Mouse (Mus musculus) gastrocnemius, postnatal 14 days (tissue): Measurements from ENCODE around the gene Pde4c. TPM values are rescaled to one million over a fixed set of nuclear protein-coding genes. Genes with fewer than 3 reads are reported as not detected.
A peak's percentile ranks its signal among the peaks of the same experiment; 100 is the strongest.

Experiments used
- DNase-seq: peaks from one replicate; pipeline ENCODE4 v3.0.0; 2021; ENCODE audit warnings: mixed read lengths
- intact Hi-C: fragments of 180-260 bp; cut with DNase I; formaldehyde crosslinking; loops from one replicate; pipeline ENCODE4 v1.15.1; 2025; ENCODE audit warnings: low total_unique reads
- total RNA-seq, 2 experiments: library from RNA; stranded (reverse); gene quantifications; 2 replicates each; pipeline ENCODE4 v1.2.3; 2021

Pde4c gene
- total RNA-seq, 2 experiments from 2014 or later = 2.9 to 3.4 TPM

DNA sequence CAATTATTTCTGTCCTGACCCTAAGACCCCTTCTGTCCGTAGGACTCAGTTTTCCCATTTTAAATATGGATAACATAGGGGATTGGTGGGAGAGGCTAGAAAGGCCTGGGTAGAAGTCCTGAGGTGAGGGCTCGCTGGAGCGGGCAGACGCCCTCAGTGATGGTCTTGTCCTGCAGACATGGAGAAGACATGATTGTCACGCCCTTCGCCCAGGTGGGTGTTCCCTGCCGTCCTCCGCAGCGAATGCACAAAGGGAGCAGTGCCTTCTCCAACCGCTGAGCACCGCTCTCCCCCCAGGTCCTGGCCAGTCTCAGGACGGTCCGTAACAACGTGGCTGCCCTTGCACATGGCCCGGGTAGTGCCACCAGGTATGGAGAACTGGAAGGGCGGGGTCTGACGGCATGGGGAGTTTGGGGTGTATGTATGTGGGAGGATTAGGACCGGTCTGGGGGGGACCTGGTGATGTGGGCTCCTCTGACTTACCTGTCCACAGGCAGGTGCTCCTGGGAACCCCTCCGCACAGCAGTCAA, 22.2 kb downstream of the Pde4c start:
- DNase-seq = no peak
- intact Hi-C loops = loop anchor here (5.0 kb wide), 1 partner anchor 33 kb away; no protein-coding TSS in a partner anchor

DNA sequence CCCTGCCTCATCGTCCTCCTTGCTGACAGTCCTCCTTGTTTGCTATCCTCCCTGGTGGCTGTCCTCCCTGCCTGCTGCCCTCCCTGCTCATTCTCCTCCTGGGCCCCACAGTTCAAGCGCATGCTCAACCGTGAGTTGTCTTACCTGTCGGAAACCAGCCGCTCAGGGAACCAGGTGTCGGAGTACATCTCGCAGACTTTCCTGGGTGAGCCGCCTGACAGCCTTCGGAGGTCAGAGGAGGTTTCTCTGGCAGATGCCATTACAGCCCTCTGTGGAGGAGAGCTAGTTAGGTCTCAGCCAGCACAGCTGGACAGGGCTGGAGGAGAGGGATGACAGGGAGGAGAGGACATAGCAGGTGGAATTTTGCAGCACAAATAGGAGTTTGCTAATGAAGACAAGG, 23.2 kb downstream of the Pde4c start:
- no peak for DNase-seq
- intact Hi-C loops = loop anchor here (5.0 kb wide), 1 partner anchor 34 kb away; no protein-coding TSS in a partner anchor

DNA sequence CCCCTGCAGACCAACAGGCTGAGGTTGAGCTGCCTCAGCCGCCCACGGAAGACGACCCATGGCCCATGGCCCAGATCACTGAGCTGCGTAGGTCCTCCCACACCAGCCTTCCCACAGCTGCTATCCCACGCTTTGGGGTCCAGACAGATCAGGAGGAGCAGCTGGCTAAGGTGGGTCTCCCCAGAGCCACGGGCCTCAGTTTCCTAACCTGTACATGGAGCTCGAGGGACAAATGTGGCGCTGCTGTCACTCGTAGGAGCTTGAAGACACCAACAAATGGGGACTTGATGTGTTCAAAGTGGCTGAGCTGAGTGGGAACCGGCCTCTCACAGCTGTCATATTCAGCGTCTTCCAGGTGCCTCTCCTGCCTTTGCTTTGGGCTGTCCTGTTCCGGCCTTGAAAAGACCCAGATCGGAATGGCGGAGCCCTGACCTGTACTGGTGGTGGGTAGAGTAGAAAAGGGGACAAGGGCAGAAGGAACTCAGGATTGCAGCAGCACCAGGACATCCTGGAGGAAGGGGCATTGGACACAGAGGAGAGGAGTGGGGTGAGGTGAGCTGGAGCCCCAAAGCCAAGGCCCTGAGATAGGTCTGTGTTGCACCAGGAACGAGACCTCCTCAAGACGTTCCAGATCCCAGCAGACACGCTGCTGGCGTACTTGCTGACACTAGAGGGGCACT, 23.8 kb downstream of the Pde4c start:
- intact Hi-C loops = loop anchor here (5.0 kb wide), 1 partner anchor 35 kb away; no protein-coding TSS in a partner anchor
- DNase-seq = no peak

DNA sequence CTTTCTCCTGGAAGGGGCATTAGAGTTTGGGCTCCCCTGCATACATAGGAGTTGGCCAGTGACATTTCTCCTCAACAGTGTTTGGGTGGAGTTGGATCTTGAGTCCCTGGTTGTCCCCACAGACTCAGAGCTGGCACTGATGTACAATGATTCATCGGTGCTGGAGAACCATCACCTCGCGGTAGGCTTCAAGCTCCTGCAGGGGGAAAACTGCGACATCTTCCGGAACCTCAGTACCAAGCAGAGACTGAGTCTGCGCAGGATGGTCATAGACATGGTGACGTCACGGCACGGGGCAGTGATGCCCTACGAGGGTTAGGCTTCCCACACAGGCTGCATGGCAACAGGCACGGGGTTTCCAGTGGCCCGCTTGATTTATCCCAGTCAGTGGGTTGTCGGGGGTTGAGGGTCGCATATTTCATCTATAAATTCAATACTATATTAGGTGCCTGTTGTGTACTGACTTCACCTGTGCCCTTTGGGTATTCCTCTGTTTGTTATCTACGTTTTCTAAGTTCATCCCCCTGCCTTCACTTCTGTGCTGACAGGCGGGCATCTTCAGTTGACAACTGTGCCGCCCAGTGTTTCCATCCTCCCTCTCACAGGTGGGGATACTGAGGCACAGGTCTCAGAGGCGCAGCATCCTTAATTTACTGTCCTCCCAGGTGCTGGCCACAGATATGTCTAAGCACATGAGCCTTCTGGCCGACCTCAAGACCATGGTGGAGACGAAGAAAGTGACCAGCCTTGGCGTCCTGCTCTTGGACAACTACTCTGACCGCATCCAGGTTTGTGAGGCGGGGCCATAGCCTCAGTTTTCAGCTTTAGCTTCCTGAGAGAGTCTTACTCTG, 25.0 kb downstream of the Pde4c start:
- no peak for DNase-seq
- intact Hi-C loops = loop anchor here (5.0 kb wide), 1 partner anchor 36 kb away; no protein-coding TSS in a partner anchor

DNA sequence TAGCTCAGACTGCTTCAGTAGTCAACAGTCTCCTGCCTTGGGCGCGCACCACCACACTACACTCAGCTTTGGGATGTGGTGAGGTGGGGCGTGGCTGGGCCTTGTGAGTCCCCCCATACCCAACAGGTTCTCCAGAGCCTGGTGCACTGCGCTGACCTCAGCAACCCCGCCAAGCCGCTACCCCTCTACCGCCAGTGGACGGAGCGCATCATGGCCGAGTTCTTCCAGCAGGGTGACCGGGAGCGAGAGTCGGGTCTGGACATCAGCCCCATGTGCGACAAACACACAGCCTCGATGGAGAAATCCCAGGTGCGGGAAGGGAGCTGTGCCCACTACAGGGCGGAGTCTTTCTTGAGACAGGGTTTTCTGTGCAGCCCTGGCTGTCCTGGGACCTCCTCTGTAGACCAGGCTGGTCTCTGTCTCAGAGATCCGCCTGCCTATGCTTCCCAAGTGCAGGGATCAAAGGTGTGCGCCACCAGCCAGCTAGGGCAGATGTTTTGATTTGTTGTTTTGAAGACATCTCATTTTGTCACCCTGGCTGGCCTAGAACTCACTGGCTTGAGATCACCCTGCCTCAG, 25.7 kb downstream of the Pde4c start:
- no peak for DNase-seq
- intact Hi-C loops = loop anchor here (5.0 kb wide), 1 partner anchor 37 kb away; no protein-coding TSS in a partner anchor

DNA sequence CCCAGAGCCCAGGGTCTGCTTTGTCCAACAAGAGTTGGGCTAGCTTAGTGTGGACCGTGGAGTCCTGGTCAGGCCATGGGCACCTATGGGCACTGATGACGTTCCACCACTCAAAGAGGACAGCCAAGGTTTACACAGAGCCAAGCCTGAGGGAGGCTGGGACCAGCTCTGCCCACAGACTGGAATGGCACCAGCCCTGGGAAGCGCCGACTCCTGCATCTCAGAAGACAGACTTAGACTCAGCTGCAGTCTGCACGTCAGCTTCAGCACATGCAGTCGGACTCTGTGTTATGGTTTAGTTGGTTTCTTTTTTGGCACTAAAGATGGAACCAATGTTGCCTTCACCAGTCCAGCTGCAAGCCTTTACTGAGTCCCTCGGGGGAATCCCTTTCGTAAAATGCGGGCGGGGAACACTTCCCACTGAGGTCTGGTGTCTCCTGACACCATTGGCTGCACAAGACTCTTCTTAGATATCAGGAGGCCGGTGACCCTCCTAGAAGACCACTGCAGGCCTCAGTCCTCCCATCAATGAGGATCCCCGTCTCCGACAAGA, 26.7 kb downstream of the Pde4c start:
- DNase-seq = no peak
- intact Hi-C loops = no loop called here

DNA sequence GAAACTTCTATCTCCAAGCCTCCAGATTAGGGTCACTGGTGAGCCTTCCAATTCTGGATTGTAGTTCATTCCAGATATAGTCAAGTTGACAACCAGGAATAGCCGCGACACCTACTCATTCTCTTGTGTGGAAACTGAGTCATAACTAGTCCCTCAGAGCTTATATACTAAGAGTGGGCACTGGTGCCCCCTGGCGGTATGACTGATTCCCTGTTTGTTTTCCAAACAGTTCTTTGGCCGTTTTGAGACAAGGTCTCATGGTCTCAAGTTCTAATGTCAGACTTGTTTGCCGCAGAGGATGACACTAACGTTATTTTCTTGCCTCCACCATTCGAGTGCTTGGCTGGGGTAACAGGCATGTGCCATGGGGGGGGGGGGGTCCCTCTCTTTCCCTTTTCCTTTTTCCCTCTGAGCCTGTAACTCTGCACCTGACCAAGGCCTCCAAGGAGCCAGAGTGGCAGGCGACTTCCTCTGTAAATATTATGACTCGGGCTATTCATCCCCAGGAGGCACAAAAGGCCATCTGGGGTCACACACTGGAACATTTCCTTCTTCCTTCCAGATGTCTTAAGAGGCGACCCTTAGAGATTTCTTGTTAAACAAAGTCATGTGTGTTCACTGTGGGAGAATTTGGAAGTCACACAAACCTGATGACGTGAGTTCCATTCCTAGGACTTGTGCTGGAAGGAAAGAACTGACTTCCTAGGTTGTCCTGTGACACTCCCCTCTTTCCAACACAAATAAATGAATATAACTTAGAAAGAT, 28.7 kb downstream of the Pde4c start:
- peak; percentile 69 for DNase-seq
- intact Hi-C loops = no loop called here

DNA sequence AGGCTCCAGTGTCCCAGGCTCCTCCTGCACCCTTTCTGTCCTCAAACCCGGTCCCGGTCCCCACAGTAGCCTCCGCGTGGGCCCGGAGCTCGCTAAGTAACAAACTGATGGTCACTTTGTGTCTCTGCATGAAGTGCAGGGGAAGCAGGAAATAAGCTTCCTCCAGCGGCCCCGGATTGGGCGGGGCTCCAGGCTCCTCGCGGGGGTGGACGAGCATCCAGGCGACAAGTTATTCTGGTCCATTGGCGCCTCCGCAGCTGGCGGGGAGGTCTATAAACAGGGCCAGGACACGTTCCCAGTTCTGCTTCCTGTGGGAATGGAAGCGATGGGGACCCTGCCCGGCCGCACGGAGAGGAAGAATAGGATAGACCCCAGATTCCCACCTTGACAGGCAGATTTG, 29.6 kb downstream of the Pde4c start:
- intact Hi-C loops = no loop called here
- DNase-seq = peak; percentile 96

DNA sequence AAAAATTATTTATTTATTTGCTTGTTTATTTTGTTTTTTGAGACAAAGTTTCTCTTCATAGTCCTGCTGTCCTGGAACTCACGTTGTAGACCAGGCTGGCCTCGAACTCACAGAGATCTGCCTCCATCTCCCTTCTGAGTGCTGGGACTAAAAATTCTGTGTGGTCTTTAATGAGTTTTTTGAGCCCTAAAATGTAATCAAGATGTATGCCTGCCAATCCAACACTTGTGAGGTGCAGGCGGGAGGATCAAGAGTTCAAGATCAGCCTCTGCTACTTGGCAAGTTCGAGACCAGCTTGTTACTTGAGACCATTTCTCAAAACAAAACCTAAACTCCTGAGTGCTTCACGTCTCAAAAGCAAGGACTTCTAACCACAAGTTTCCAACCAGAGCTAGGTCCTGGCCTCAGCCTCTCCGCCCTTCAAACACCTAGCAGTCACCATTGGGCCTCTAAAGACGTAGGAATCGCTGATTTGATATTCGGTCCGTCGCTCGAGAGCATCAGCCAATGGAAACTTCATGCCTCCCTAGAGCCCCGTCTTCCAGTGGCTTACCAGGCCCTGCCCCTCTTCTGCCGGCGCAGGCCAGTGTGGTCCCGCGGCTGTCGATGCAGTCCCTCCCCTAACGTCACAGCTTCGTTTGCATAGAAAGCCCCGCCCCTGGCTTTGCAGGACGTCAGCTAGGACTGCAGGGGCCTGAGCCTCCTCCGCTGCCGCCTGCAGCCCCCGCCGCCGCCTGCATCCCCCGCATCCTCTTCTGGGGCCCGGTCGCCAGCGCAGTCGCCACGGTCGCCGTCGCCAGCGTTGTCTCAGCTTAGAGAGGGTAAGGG, 30.7 kb downstream of the Pde4c start, which contains the start of gene Rab3a:
Gene Rab3a (plus strand): TSS at position 637 of the 828 bp plus-strand sequence.
- DNase-seq = peak; percentile 97
- intact Hi-C loops = no loop called here

DNA sequence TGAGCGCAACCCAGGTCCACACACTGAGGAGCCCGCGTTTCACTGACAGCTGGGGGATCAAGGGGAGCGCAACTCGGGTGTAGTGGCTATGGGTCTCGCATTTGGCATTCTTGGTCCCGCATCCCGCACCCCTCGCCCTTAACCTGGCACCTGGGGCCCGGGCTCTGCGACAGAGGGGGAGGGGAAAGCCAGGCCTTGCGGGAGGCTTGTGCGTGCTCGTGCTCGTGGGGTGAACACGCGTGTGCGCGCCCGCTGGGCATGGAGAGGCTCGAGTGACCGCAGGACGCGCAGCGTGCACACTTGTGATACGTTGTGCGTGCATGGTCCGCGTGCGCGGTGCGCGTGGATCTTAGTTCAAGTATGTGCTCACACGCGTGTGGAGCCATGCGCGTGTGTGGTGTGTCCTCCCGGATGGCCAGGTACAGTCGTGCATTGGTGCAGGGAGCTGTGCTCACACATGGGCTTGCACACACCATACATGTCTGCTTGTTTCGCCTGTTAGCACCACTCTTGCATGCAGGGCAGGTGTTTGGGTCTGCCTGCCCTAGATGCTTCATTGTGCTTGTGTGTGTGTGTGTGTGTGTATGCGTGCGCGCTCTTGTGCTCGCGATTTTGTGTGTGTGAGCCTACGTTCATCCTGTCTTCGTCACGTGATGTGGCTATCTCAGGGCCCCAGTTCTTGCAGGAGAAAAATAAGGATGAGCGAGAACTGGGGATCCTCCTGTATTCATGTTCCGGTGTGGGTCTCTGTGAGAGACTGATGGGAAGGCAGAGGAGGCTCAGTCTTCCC, 31.5 kb downstream of the Pde4c start:
- DNase-seq = peak; percentile 71
- intact Hi-C loops = no loop called here

DNA sequence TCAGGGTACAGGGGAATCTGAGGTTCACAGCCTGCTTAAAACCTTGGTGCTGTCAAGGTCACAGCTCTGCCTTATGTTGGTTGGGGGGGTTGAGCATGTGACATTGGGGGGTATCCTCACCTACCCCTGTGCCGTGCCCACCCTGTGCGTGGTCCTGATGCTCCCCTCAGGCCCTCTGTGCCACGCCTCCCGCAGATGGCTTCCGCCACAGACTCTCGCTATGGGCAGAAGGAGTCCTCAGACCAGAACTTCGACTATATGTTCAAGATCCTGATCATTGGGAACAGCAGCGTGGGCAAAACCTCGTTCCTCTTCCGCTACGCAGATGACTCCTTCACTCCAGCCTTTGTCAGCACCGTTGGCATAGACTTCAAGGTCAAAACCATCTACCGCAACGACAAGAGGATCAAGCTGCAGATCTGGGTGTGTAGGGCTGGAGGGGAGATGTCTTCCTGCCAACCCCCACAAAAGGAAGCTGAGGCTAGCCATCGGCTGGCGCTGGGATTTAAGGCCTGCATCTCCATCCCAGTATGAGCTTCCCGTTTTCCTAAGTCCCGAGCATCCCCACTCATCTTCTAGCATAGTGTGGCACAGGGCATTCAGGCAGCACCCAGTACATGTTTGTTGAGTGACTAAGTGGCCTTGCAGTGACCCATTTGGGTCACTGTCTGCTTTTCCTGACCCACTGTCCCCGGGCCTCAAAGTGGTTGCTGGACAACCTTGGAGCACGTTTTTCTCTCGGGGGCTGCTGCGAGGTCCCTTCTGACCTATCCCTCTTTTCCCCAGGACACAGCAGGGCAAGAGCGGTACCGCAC, 32.3 kb downstream of the Pde4c start:
- DNase-seq = peak; percentile 7
- intact Hi-C loops = no loop called here

DNA sequence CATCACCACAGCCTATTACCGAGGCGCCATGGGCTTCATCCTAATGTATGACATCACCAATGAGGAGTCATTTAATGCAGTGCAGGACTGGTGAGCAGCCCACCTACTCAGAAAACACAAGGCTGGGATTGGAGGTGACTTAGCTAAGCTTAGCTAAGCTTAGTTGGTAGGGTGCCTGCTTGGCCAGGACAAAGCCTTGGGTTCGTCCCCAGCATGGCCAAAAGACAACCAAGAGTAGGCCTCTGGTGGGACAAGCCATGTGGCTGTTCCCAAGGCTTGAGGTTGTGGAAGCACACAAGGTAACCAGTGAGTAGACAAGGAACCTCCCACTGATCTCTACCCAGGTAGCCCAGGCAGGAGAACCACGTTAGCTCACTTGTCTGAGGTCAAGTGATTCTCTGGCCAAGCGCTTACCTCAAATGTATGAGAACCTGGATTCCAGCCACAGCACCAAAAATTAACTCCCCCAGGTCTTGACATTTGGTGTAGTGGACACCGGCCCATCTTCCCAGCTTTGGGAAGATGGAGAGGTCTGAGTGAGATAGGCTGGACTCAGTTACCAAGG, 33.0 kb downstream of the Pde4c start:
- intact Hi-C loops = no loop called here
- no peak for DNase-seq

DNA sequence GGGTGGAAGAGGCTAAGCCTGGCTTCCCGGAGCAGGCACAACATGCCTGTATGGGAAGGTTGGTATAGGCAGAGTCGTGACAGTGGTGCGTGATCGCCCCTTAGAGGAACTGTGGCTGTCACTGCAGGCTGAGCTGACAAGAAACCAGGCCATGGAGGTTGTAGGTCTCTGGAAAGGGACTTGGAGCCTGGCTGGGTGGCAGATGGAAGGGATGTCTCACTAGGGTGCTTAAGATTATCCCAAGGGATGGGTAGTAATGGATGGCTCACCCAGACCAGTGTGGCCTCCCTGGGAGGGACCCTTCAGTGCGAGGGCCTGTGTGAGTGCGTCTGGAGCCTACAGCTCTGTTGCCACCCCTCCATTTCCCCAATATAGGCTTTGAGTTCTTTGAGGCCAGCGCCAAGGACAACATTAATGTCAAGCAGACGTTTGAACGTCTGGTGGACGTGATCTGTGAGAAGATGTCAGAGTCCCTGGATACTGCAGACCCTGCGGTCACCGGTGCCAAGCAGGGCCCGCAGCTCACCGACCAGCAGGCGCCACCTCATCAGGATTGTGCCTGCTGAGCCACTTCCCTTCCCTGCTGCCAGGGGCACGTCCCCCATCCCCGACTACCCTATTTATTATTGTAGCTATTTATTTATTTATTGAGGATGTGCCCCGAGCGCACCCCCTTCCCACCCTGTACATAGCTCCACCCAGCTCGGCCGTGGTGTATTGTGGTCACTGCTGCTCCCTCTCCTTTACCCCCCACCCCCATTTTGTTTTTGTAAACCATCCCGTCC, 34.2 kb downstream of the Pde4c start:
- intact Hi-C loops = no loop called here
- DNase-seq = peak; percentile 23

DNA sequence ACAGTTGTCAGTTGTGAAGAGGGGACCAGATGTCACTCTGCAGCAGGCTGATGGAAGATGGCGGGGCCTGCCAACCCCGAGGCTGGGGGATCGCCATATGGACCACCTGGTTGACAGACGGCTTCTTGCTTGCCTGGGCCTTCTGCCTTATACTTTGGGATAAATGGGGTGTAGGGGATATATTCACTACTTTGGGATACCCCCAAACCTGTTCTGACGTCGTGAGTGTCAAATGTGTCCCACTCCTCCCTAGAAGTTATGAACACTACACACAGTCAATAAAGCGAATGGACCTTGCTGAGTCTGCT, 34.7 kb downstream of the Pde4c start:
- intact Hi-C loops = no loop called here

DNA sequence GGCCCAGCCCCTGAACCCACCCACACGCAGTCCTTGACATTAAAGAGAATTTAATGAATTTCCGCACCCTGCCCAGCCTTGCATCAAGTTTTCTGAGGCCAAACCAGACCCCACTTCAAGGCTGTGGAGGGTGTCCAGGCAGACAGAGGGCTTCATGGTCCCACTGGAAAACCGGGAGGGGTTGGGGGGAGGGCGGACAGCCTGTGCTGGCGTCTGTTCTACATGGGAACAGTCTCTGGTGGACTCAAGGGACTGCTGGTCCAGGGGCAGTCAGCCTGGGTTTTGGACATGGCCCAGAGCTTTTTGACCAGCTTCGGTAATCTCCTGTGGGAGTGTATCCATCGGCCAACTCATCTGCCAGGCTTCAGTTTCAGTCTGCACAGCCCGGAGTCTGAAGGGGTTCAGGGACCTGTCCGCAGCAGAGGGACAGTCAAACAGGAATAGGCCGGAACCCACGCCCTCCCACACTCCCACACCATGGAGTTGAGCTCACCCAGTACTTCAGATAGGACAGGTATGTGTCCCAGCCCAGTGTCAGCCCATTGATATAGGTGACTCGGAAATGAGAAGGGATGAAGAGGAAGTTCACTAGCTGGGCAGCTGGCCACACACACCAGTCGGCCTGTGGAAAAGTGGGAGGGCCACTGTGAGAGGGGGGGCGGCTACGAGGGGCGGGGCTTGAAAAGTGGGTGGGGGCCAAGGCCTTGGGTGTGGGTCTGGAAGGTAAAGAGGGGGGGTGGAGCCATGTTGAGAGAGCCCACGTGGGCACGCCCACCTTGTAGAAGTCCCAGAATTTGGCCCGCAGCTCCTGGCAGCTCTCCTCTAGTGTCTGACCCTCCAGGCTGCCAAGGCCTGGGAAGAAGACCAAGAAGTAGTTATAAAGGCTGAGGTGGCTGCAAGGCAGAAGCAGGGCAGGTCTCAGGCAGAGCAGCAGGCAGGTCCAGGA, 35.4 kb downstream of the Pde4c start:
- DNase-seq = peak; percentile 43
- intact Hi-C loops = no loop called here

More for the DNA sequence above, 34.7 kb downstream of the Pde4c start:
- peak; percentile 10 for DNase-seq
